ENCODE assay signal across 8 mouse cellular contexts in genomic region chr6:86479311-86479710, GRCm38 (mm10). TPM values are rescaled to one million over a fixed set of nuclear protein-coding genes. Genes with fewer than 3 reads are reported as not detected.
DNase-seq lines count a peak whose midpoint lies in the region; ATAC-seq and TF ChIP-seq lines count a peak whose summit lies in the region.

No protein-coding gene starts in this region.

- no peak overlapping the region for H3K4me2 ChIP-seq in hindbrain, embryonic 11.5 days (replicated peaks; ENCODE audit: low read depth, low read length)
- H3K4me2 ChIP-seq in limb, embryonic 14.5 days (replicated peaks; ENCODE audit: low read depth, low read length, severe bottlenecking): no peak overlapping the region
- H3K4me2 ChIP-seq in forebrain, embryonic 15.5 days (replicated peaks): no peak overlapping the region

- no peaks in the 10 kb centered on the region for H3K9me3 ChIP-seq in hindbrain, embryonic 11.5 days (ENCODE audit: control insufficient read depth, low read length)
- H3K9me3 ChIP-seq in limb, embryonic 14.5 days (ENCODE audit: control insufficient read depth, low read length): no peaks in the 10 kb centered on the region
- H3K9me3 ChIP-seq in forebrain, embryonic 15.5 days: no peaks in the 10 kb centered on the region

- no peak overlapping the region for H3K9ac ChIP-seq in hindbrain, embryonic 11.5 days (ENCODE audit: low read depth, low read length)
- H3K9ac ChIP-seq in limb, embryonic 14.5 days (ENCODE audit: low read depth, low read length, severe bottlenecking): no peak overlapping the region
- H3K9ac ChIP-seq in forebrain, embryonic 15.5 days (replicated peaks): no peak overlapping the region

- H3K4me3 ChIP-seq in hindbrain, embryonic 11.5 days (ENCODE audit: low read depth, low read length): no peak overlapping the region
- no peak overlapping the region for H3K4me3 ChIP-seq in limb, embryonic 14.5 days (replicated peaks; ENCODE audit: low read length)
- no peak overlapping the region for H3K4me3 ChIP-seq in forebrain, embryonic 15.5 days

- peak; percentile 59 for DNase-seq in adrenal gland, adult 8-10 months
- no peak for DNase-seq in adrenal gland, adult 18-20 months (ENCODE audit: low spot score in 2 of 2)
- DNase-seq in hindbrain, embryonic 11.5 days (ENCODE audit: low spot score): no peak
- DNase-seq in limb, embryonic 14.5 days (ENCODE audit: low spot score): no peak
- DNase-seq in urinary bladder, postnatal 14 days (ENCODE audit: low spot score): no peak
- no peak for DNase-seq in thymus, postnatal 4 days

- no peak for TF ChIP-seq POLR2A in limb, embryonic 14.5 days (IDR thresholded peaks at IDR 0.05; ENCODE audit: borderline replicate concordance, extremely low read depth, insufficient read depth, insufficient read length)

- peak; percentile 33; the same call in 1 of the 2 replicates for ATAC-seq in common myeloid progenitor, adult 5-6 weeks (replicated peaks; ENCODE audit: low read depth, poor library complexity, severe bottlenecking)
- no peak for ATAC-seq in hindbrain, embryonic 11.5 days (ENCODE audit: low FRiP score)
- no peak for ATAC-seq in limb, embryonic 14.5 days (ENCODE audit: low FRiP score, low read depth)
- no peak for ATAC-seq in forebrain, embryonic 15.5 days (replicated peaks)

- no peaks in the 10 kb centered on the region for H3K4me1 ChIP-seq in hindbrain, embryonic 11.5 days (replicated peaks; ENCODE audit: control insufficient read depth, insufficient read depth, low read length)
- peaks cover 41% of the 10 kb centered on the region for H3K4me1 ChIP-seq in limb, embryonic 14.5 days (ENCODE audit: control insufficient read depth, insufficient read depth, low read length)
- H3K4me1 ChIP-seq in forebrain, embryonic 15.5 days: no peaks in the 10 kb centered on the region

- H3K27me3 ChIP-seq in hindbrain, embryonic 11.5 days (ENCODE audit: control insufficient read depth, insufficient read depth, low read length): no peaks in the 10 kb centered on the region
- H3K27me3 ChIP-seq in limb, embryonic 14.5 days (ENCODE audit: control insufficient read depth, insufficient read depth, low read length): no peaks in the 10 kb centered on the region
- no peaks in the 10 kb centered on the region for H3K27me3 ChIP-seq in forebrain, embryonic 15.5 days

- H3K27ac ChIP-seq in hindbrain, embryonic 11.5 days (ENCODE audit: low read depth, low read length): peak overlapping the region; percentile 36; the same call in 1 of the 2 replicates
- H3K27ac ChIP-seq in limb, embryonic 14.5 days (replicated peaks; ENCODE audit: low read depth, low read length): peak overlapping the region; percentile 94
- H3K27ac ChIP-seq in forebrain, embryonic 15.5 days (replicated peaks): no peak overlapping the region

- no peaks in the 10 kb centered on the region for H3K36me3 ChIP-seq in hindbrain, embryonic 11.5 days (ENCODE audit: control insufficient read depth, insufficient read depth, low read length)
- no peaks in the 10 kb centered on the region for H3K36me3 ChIP-seq in limb, embryonic 14.5 days (ENCODE audit: control insufficient read depth, insufficient read depth, low read length)
- no peaks in the 10 kb centered on the region for H3K36me3 ChIP-seq in forebrain, embryonic 15.5 days

- WGBS in hindbrain, embryonic 11.5 days: 60% methylated on average over 3 of the region's 3 CpGs
- 37% methylated on average over 3 of the region's 3 CpGs for WGBS in limb, embryonic 14.5 days
- WGBS in forebrain, embryonic 15.5 days: 75% methylated on average over 3 of the region's 3 CpGs

RNA-seq across cellular contexts. Expression of gene C87436, which starts 41.1 kb away (rescaled TPM):
- total RNA-seq in adrenal gland, adult 8-10 months (2022): 10 to 100 TPM; 22.4 to 27.7 (median 24.8) TPM
- total RNA-seq in adrenal gland, adult 18-20 months (2021): 10 to 100 TPM; 18.1 to 18.6 TPM
- 37.6 and 42.6 TPM in 2 replicates for total RNA-seq in common myeloid progenitor, adult 5-6 weeks (2017)
- 24.4 and 25.6 TPM in 2 replicates for polyA plus RNA-seq in hindbrain, embryonic 11.5 days (2014; fragmentation: Nextera tagmentation; extraction: Ambion mirVana)
- 16.0 and 19.1 TPM in 2 replicates for polyA plus RNA-seq in limb, embryonic 14.5 days (2012; rRNA removed)
- polyA plus RNA-seq in limb, embryonic 14.5 days (2014; fragmentation: Nextera tagmentation; extraction: Ambion mirVana): 20.6 and 22.2 TPM in 2 replicates
- 33.2 and 35.3 TPM in 2 replicates for polyA plus RNA-seq in forebrain, embryonic 15.5 days (2015; fragmentation: Nextera tagmentation; extraction: Ambion mirVana)

RNA-seq across cellular contexts. Expression of gene Pcbp1, which starts 46.8 kb away (rescaled TPM):
- total RNA-seq in adrenal gland, adult 8-10 months (2022): 100 to 1,000 TPM; 286 to 319 (median 308) TPM
- 100 to 1,000 TPM; 331 to 339 TPM for total RNA-seq in adrenal gland, adult 18-20 months (2021)
- total RNA-seq in common myeloid progenitor, adult 5-6 weeks (2017): 115 and 172 TPM in 2 replicates
- polyA plus RNA-seq in hindbrain, embryonic 11.5 days (2014; fragmentation: Nextera tagmentation; extraction: Ambion mirVana): 382 and 432 TPM in 2 replicates
- 333 and 395 TPM in 2 replicates for polyA plus RNA-seq in limb, embryonic 14.5 days (2012; rRNA removed)
- 445 and 455 TPM in 2 replicates for polyA plus RNA-seq in limb, embryonic 14.5 days (2014; fragmentation: Nextera tagmentation; extraction: Ambion mirVana)
- polyA plus RNA-seq in forebrain, embryonic 15.5 days (2015; fragmentation: Nextera tagmentation; extraction: Ambion mirVana): 409 and 412 TPM in 2 replicates

RNA-seq across cellular contexts. Expression of gene Gm44790, which starts 52.9 kb away (rescaled TPM):
- total RNA-seq in adrenal gland, adult 8-10 months (2022): 1 to 10 TPM in 2 of 4 experiments, not detected in 2; 4.6 to 6.2 TPM
- total RNA-seq in adrenal gland, adult 18-20 months (2021): 1 to 10 TPM in 1 of 2 experiments, not detected in 1; 2.7 TPM
- not detected in 2 replicates for total RNA-seq in common myeloid progenitor, adult 5-6 weeks (2017)
- not detected in 2 replicates for polyA plus RNA-seq in hindbrain, embryonic 11.5 days (2014; fragmentation: Nextera tagmentation; extraction: Ambion mirVana)
- 1.5 and 2.4 TPM in 2 replicates for polyA plus RNA-seq in limb, embryonic 14.5 days (2012; rRNA removed)
- 0.77 and 1.2 TPM in 2 replicates for polyA plus RNA-seq in limb, embryonic 14.5 days (2014; fragmentation: Nextera tagmentation; extraction: Ambion mirVana)
- polyA plus RNA-seq in forebrain, embryonic 15.5 days (2015; fragmentation: Nextera tagmentation; extraction: Ambion mirVana): not detected in 2 replicates
